Mouse (Mus musculus): Measurements from ENCODE around the gene Ints7.

The Ints7 gene

GRCm38 (mm10) chr1:191575458-191576247 is at the start of gene Ints7, which contains the start of gene Dtl:
TSS of gene Ints7 (plus strand) at chr1:191575636.
TSS of gene Dtl (minus strand) at chr1:191575544.
- peak; percentile 99 for DNase-seq (ENCODE audit: low spot score)

- no peak for DNase-seq (ENCODE audit: low spot score)
Measured at GRCm38 (mm10) chr1:191527089-191527488, 48.3 kb upstream of the Ints7 start.

DNA sequence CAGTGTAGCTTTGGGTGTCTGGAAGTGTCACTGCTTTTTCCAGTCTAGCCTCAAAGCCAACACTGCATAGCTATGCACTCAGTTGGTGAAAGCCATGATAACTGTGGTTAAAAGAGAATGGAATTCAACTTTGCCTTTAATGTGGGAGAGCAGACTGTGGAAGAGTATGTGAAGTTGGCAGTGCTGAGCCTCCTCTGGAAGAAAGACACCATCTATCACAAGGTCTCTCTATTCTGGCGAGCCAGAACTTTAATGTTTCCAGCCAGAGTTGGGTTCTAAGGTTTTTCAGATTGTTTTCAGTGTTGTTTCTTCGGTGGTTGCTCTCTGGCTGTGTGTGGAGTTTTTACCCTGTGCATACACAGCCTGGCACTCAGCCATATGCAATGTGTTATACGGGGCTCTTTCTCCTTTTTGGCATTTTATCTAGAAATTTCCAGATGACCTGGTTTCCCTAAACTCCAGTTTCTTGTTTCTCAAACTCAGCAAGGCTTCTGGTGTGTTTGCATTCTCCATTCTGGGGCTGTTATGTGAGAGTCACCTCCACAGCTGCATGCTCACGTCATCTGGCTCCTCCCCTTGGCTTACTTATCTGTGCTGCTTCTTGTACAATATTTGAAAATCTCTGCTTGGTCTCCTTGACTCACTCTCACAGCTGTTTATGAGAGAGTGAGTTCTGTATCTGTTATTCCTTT is 47.4 kb upstream of the Ints7 start:
- DNase-seq (ENCODE audit: low spot score), result no peak

GRCm38 (mm10) chr1:191529406-191529805 is 46.0 kb upstream of the Ints7 start:
- DNase-seq (ENCODE audit: low spot score), result no peak

- DNase-seq (ENCODE audit: low spot score), result no peak
Measured at GRCm38 (mm10) chr1:191531023-191531422, 44.4 kb upstream of the Ints7 start.

DNA sequence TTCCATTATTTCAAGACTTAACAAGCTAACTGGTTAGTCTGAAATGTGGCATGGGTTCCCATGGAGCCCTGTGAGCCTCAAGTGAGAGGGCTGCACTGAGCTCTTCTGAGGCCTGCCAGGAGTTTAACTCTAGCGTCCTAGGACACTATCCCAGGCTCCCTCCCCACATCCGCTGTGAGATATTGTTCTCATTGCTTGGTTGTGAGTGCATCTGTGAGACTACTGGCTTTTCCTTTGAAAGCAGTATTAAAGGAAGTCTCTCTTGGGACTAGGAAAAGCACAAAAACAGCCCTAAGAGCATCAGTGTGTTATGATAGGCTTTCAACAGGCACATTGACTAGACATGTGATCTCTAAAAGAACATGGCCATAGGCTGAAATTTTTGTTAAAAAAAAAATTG is 40.5 kb upstream of the Ints7 start:
- DNase-seq (ENCODE audit: low spot score), result no peak

DNA sequence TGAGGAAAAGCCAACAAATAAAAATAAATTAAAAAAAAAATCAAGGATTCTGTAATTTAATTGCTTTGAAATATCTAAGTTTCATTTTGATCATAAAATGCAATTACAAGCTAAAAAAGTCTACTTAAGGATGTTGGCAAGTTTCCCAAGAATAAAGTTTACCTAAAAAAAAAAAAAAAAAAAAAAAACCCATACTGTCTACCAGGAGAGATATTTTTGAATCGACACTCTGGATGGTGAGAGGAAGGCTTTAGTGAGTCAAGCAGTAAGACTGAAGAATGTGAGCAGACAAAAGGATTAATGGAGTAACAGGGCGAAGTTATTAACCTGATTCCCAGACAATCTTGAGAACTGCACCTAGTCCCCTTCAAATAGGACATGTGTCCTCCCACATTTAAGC is 35.1 kb upstream of the Ints7 start:
- no peak for DNase-seq (ENCODE audit: low spot score)

DNA sequence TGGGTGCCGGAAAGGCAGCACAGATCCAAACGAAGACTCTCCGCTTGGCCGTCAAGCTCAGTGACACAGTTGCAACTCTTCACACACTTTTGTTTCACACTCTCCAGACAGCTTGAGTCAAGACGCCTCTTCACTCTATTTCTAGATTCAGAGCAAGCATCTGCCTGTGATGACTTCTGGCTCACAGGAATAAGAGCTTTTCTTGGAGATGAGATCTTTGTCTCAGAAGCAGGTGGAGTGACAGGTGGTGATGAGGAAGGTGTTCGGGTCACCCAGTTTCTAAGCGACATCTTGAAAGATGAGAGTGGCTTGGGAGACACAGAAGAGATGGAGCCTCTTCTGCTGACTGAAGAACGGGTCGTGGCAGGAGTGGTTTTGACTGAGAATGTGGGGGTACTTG is 34.4 kb upstream of the Ints7 start:
- DNase-seq (ENCODE audit: low spot score), result no peak

DNA sequence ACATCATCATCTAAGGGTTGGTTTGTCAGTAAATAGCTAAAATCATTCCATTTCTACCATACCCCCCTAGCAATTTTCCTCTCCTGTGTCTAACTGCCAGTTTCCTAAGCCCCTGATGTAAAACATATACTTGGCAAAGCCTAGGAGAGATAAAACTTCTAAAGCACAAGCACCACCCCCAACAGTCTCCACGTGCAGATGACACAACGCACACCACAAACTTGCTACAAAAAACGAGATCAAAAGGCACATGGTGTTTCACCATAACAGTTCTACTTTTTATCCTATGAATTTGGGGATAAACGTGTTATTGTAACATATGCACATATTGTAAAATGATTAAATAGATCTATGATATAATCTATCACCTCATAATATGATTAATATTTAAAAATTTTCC is 33.8 kb upstream of the Ints7 start:
- no peak for DNase-seq (ENCODE audit: low spot score)

- no peak for DNase-seq (ENCODE audit: low spot score)
Measured at GRCm38 (mm10) chr1:191543747-191544146, 31.7 kb upstream of the Ints7 start.

- no peak for DNase-seq (ENCODE audit: low spot score)
Measured at GRCm38 (mm10) chr1:191550786-191551185, 24.6 kb upstream of the Ints7 start.

GRCm38 (mm10) chr1:191557109-191557508 is 18.3 kb upstream of the Ints7 start:
- DNase-seq (ENCODE audit: low spot score), result no peak

GRCm38 (mm10) chr1:191559779-191560178 is 15.7 kb upstream of the Ints7 start:
- no peak for DNase-seq (ENCODE audit: low spot score)

- DNase-seq (ENCODE audit: low spot score), result no peak
Measured at GRCm38 (mm10) chr1:191562823-191563365, 12.5 kb upstream of the Ints7 start.

DNA sequence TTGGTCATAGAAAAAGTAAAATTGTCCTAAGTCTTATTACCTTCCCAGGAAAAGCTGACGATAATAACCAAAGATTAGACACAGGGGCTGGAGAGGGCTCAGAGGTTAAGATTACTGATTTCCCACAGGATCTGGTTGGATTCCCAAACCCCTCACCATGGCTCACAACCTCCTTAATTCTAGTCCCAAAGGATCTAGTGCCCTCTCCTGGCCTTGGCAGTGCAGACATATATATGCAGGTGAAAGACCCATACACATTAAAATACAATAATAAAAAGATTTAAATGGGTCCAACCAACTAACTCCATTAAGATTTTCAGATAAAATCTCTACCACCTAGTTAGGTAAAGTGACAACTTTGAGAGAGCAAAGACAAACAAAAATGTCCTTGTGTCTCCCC is 7.6 kb upstream of the Ints7 start:
- no peak for DNase-seq (ENCODE audit: low spot score)

- DNase-seq (ENCODE audit: low spot score), result no peak
Measured at GRCm38 (mm10) chr1:191569625-191570024, 5.8 kb upstream of the Ints7 start.

- no peak for DNase-seq (ENCODE audit: low spot score)
Measured at GRCm38 (mm10) chr1:191570415-191570814, 5.0 kb upstream of the Ints7 start.

DNA sequence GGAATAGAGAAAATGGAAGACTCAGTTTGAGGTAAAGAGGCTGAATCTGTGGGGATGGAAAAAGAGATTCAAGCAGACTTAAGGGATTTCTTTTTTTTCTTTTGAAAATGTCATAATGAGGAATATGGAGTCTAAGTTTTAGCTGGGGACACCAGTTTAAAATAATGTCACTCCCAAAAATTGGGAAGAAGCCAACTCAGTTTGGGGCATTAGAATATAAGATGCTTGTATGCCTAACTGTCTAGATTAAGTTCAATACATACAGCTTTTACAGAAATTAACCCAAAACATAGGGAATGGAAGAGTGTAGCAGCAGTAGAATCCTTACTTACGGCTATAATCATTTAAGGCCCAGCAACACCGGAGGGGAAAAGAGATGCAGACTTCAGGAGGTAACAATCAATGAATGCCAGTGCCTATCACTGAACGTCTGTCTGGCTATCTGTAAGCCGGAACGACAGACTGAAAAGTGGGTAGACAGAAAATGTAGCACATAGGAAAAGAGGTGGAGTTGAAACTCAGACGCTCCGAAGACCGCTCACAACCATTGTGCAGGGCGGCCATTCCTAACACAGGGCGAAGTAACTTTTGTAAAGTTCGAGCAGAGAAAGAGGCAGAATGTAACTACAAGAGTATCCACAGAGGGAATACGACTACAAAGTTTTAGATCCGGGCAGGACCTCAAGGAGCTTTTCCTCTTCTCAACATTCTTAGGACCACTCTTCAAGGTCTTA is 1.4 kb upstream of the Ints7 start:
- DNase-seq (ENCODE audit: low spot score), result peak; percentile 12

DNA sequence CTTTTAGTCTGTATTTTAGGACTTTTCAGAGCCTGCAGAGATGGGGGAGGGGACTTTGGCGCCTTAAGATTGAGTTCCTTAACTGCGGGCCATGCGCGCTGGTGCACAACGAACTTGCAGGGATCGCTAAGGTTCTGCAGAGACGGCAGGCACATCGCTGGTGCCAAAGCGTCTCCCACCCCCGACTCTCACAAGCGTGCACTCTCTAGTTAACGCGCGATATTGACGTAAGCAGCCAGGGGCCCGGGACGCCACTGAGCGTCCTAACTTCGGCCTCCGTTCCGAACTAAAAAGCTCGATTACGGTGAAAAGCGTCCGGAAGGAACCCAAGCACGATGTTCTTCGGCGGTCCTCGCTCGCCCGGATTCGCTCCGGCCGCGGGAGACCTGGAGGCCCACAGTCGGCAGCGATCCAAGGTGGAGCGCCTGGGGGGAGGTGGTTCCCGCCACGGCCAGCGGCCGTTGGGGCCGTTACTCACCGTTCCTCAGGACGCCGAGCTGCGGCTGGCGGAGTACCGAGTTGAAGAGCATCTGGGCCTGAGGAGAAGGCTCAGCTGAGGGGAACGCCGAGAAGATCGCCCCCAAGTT is 472 bp upstream of the Ints7 start:
- DNase-seq (ENCODE audit: low spot score), result no peak

DNA sequence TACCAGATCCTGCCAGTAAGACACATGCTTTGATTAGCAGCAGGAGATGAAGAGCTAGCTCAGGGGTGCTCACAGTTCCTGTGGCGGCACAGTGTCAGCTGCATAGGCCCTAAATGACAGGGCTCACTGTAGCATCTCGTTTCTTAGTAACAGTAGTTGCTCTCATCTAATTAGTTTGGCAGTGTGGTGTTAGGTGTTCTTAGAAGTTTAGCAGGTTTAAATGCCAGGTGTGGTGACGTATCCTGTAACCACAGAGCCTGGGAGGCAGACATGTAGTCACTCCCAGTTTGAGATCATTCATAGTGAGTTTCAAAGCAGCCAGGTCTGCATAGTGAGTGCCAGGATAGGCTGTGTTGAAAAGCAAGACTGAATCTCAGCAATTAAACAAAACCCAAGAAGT is 4.1 kb downstream of the Ints7 start:
- no peak for DNase-seq (ENCODE audit: low spot score)

DNA sequence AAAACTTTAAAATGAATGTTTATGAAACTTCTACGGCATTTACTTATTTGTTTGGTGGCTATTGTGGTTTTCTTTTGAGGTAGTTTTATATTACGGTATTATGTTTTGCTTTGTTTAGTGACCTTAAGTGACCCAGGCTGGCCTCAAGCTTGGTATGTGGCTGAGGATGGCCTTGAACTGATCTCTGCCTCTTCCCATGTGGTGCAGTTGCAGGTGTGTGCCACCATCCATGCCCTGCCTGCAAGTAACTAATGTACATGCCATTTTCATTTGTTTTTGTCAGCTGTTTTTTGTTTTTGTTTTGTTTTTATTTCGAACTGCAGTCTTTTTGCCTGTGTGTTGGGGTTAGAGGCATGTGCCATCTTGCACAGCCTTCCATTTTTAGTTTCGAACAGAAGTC is 6.2 kb downstream of the Ints7 start:
- no peak for DNase-seq (ENCODE audit: low spot score)

- DNase-seq (ENCODE audit: low spot score), result no peak
Measured at GRCm38 (mm10) chr1:191583836-191584235, 8.4 kb downstream of the Ints7 start.
